Mouse (Mus musculus) layer of hippocampus, postnatal 14 days (tissue): Measurements from ENCODE around the gene Xpo4. TPM values are rescaled to one million over a fixed set of nuclear protein-coding genes. Genes with fewer than 3 reads are reported as not detected.
A peak's percentile ranks its signal among the peaks of the same experiment; 100 is the strongest.

ENCODE experiments used
- DNase-seq, 2 experiments: peaks; one replicate each; pipeline ENCODE4 v3.0.0; 2021 to 2022; ENCODE audit warnings: low spot score in 2 of 2, mixed read lengths in 1 of 2
- total RNA-seq, 2 experiments: library from RNA; stranded (reverse); gene quantifications; 2 replicates each; pipeline ENCODE4 v1.2.3; 2021

Xpo4 gene
- total RNA-seq, 2 experiments from 2014 or later = 13.0 to 14.1 TPM

- DNase-seq = no peak
Measured at GRCm38 (mm10) chr14:57611034-57611433, 54.2 kb downstream of the Xpo4 start.

GRCm38 (mm10) chr14:57609816-57610329, 55.4 kb downstream of the Xpo4 start:
- no peak for DNase-seq

- peak; percentile 73 for DNase-seq
Measured at GRCm38 (mm10) chr14:57607500-57607899, 57.7 kb downstream of the Xpo4 start.

GRCm38 (mm10) chr14:57606663-57607365, 58.4 kb downstream of the Xpo4 start:
- no peak for DNase-seq

GRCm38 (mm10) chr14:57593279-57593678, 72.0 kb downstream of the Xpo4 start:
- no peak for DNase-seq

GRCm38 (mm10) chr14:57591830-57592229, 73.4 kb downstream of the Xpo4 start:
- DNase-seq = no peak

- DNase-seq = no peak
Measured at GRCm38 (mm10) chr14:57576364-57577060, 88.7 kb downstream of the Xpo4 start.

- no peak for DNase-seq
Measured at GRCm38 (mm10) chr14:57574792-57575587, 90.2 kb downstream of the Xpo4 start.

GRCm38 (mm10) chr14:57571155-57572133, 93.8 kb downstream of the Xpo4 start, which contains the start of gene Eef1akmt1:
Gene Eef1akmt1, minus strand, starts transcription at chr14:57571612.
- DNase-seq = peak; percentile 95 to 97

- DNase-seq = no peak
Measured at GRCm38 (mm10) chr14:57565626-57566025, 99.6 kb downstream of the Xpo4 start.

GRCm38 (mm10) chr14:57556922-57557321, 108.3 kb downstream of the Xpo4 start:
- DNase-seq = no peak

- DNase-seq = no peak
Measured at GRCm38 (mm10) chr14:57555471-57556070, 109.7 kb downstream of the Xpo4 start.

GRCm38 (mm10) chr14:57554434-57554833, 110.8 kb downstream of the Xpo4 start:
- no peak for DNase-seq

- DNase-seq = no peak
Measured at GRCm38 (mm10) chr14:57552945-57553344, 112.3 kb downstream of the Xpo4 start.

- no peak for DNase-seq
Measured at GRCm38 (mm10) chr14:57547062-57547461, 118.2 kb downstream of the Xpo4 start.

GRCm38 (mm10) chr14:57546557-57547021, 118.6 kb downstream of the Xpo4 start:
- no peak for DNase-seq

- DNase-seq = no peak
Measured at GRCm38 (mm10) chr14:57546131-57546530, 119.1 kb downstream of the Xpo4 start.

- DNase-seq = no peak
Measured at GRCm38 (mm10) chr14:57545526-57545925, 119.7 kb downstream of the Xpo4 start.

GRCm38 (mm10) chr14:57543420-57544039, 121.7 kb downstream of the Xpo4 start:
- no peak for DNase-seq
